Mouse (Mus musculus): ENCODE measurements around the gene Tpx2. TPM values are rescaled to one million over a fixed set of nuclear protein-coding genes. Genes with fewer than 3 reads are reported as not detected.

The Tpx2 gene
- total RNA-seq, 2 experiments from 2014 or later = 10.4 to 12.8 TPM

GRCm38 (mm10) chr2:152819926-152820325 lies 27.8 kb upstream of the Tpx2 start:
- no peak for DNase-seq

GRCm38 (mm10) chr2:152820369-152820768 lies 27.4 kb upstream of the Tpx2 start:
- DNase-seq = no peak

- DNase-seq = no peak
These were observed 26.7 kb upstream of the Tpx2 start for GRCm38 (mm10) chr2:152821023-152821422.

GRCm38 (mm10) chr2:152821566-152821965 lies 26.2 kb upstream of the Tpx2 start:
- no peak for DNase-seq

- no peak for DNase-seq
These were observed 24.0 kb upstream of the Tpx2 start for GRCm38 (mm10) chr2:152823770-152824169.

- DNase-seq = no peak
These were observed 23.2 kb upstream of the Tpx2 start for GRCm38 (mm10) chr2:152824438-152825167.

GRCm38 (mm10) chr2:152825168-152825697 lies 22.5 kb upstream of the Tpx2 start:
- no peak for DNase-seq

- DNase-seq = no peak
These were observed 22.1 kb upstream of the Tpx2 start for GRCm38 (mm10) chr2:152825713-152826112.

GRCm38 (mm10) chr2:152826481-152826880 lies 21.3 kb upstream of the Tpx2 start:
- no peak for DNase-seq

- DNase-seq = no peak
These were observed 20.3 kb upstream of the Tpx2 start for GRCm38 (mm10) chr2:152827321-152828010.

GRCm38 (mm10) chr2:152828011-152828370 lies 19.8 kb upstream of the Tpx2 start:
- no peak for DNase-seq

- DNase-seq = no peak
These were observed 19.2 kb upstream of the Tpx2 start for GRCm38 (mm10) chr2:152828532-152828931.

GRCm38 (mm10) chr2:152829367-152829881 lies 18.3 kb upstream of the Tpx2 start:
- peak; percentile 20 for DNase-seq

GRCm38 (mm10) chr2:152830021-152830921 lies 17.5 kb upstream of the Tpx2 start:
- peak; percentile 91 for DNase-seq

- DNase-seq = peak; percentile 97
These were observed 16.5 kb upstream of the Tpx2 start, which contains the start of gene Bcl2l1 for GRCm38 (mm10) chr2:152831019-152831878. TSS of gene Bcl2l1 (minus strand) at chr2:152831728.

GRCm38 (mm10) chr2:152839256-152839655 lies 8.5 kb upstream of the Tpx2 start:
- peak; percentile 26 for DNase-seq

GRCm38 (mm10) chr2:152842741-152843140 lies 5.0 kb upstream of the Tpx2 start:
- DNase-seq = no peak

- no peak for DNase-seq
These were observed 528 bp upstream of the Tpx2 start for GRCm38 (mm10) chr2:152847057-152847814.

- no peak for DNase-seq
These were observed 702 bp downstream of the Tpx2 start for GRCm38 (mm10) chr2:152848466-152848865.

- DNase-seq = no peak
These were observed 11.7 kb downstream of the Tpx2 start for GRCm38 (mm10) chr2:152859501-152859900.

Measured in gastrocnemius, postnatal 10 days (tissue).